Mouse (Mus musculus) cortical plate, adult 2 months (tissue): ENCODE data around the gene Lrrc56.

ENCODE experiments used
- CTCF ChIP-seq: fragments of 200-500 bp; IDR thresholded peaks from 2 replicates; pipeline ENCODE4 v1.5.1; 2011; ENCODE audit warnings: mild to moderate bottlenecking, control low read depth, low read length; ENCODE audit not compliant: insufficient read depth; ENCODE audit errors: extremely low read depth
- POLR2A ChIP-seq: fragments of 200-500 bp; IDR thresholded peaks from 2 replicates; pipeline ENCODE4 v1.6.1; 2011; ENCODE audit warnings: mild to moderate bottlenecking, low read length, control low read depth; ENCODE audit not compliant: insufficient read depth; ENCODE audit errors: extremely low read depth

- TF ChIP-seq CTCF (no peak), POLR2A (no peak)
These were observed 555 bp upstream of the Lrrc56 start for GRCm38 (mm10) chr7:141193348-141193856.
